Mouse (Mus musculus) megakaryocyte, adult 5-6 weeks (primary cell): ENCODE measurements at regions not wholly inside any gene's neighbourhood (a gene's known extent, or its start where the extent isn't known, plus 50 kb on each side); places are given as distances from the start of the nearest gene placed in this dataset.

Source experiments
- ATAC-seq: 2 replicates; pipeline ENCODE4 v1.8.0; 2016; ENCODE audit warnings: mild to moderate bottlenecking, inconsistent platforms; ENCODE audit not compliant: poor library complexity, severe bottlenecking

DNA sequence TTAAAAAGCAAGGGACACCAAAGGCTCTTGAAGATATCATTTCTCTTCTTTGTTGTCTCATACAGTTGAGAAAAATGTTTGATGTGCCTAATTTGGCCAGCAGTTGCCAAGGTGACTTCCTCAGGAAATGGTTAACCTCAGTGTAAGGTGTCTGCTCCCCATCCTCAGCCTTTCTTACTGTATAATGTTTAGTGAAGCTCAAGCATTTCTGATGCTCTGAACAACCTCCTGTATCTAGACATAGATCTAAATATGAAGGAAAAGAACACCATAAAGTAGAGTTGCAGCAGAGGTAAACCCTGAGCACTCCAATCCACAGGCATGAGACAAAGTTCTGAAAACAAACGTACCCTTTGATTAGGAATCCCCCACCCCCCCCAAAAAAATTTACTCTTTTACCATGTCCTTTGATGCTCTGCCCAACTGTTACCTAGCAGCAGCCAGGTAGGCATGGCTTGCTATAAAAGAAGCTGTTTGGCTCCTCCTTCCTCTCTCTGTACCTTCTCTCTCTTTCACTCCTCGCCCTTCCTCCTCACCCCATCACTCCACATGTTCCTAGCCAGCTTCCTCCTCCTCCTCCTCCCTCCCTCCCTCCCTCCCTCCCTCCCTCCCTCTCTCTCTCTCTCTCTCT is 348.4 kb upstream of the Hs3st5 start:
- ATAC-seq = peak; percentile 69
